Mouse (Mus musculus): ENCODE measurements around the gene Eif2b3. TPM values are rescaled to one million over a fixed set of nuclear protein-coding genes. Genes with fewer than 3 reads are reported as not detected.

Eif2b3 gene
- polyA plus RNA-seq, 1 experiment from 2014 or later: 29.9 TPM

DNA sequence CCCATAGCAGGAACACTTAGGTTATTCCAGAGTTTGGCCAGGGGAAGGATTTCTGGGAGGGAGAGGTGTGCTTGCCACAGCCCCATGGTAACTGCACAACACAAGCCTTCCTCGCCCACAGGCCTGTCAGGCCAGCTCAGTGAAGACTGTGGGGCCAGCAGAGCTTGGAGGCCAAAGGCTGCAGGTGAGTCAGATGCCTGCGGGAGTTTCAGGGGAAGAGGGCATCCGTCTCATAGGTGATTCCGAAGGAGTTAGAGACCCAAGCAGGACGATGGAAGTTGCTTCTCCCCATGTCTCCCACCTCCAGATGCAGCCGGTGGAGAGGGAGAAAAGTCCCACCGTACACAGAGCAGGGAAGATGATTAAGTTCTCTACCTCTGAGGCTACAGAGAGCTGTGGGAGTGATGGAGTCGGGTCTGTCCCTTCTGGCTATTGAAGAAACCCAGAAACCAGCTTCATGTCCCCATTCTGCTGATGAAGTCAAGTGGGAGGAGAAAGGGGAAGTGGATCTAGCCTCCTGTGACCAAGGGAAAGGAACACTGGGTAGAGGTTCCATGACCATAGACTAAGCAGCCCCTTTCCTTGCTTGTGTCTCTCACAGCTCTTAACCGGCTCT lies 107.6 kb downstream of the Eif2b3 start, which contains the start of gene Tctex1d4:
Tctex1d4 (plus strand) TSS at position 120 of the 616 bp plus-strand sequence.
- DNase-seq (ENCODE audit: low spot score): peak; percentile 76
- Histone ChIP-seq H3K27ac (replicated peaks) (peak within 1 kb of the TSS; percentile 97), H3K36me3 (ENCODE audit: control insufficient read depth, insufficient read depth, low read length) (peaks cover 9% of the 10 kb centered on the region; the same call in 1 of the 2 replicates), H3K27me3 (ENCODE audit: control insufficient read depth, insufficient read depth, low read length) (no peaks in the 10 kb centered on the region), H3K4me1 (replicated peaks; ENCODE audit: control insufficient read depth, insufficient read depth) (peaks cover 12% of the 10 kb centered on the region), H3K4me2 (replicated peaks; ENCODE audit: low read depth) (peak within 1 kb of the TSS; percentile 24), H3K9ac (ENCODE audit: low read length) (peak within 1 kb of the TSS; percentile 58), H3K4me3 (ENCODE audit: low read depth, low read length) (no peak within 1 kb of the TSS), H3K9me3 (ENCODE audit: control insufficient read depth, low read length) (no peaks in the 10 kb centered on the region)
- TF ChIP-seq EP300 (optimal IDR thresholded peaks at IDR 0.05) (no peak), CTCF (IDR thresholded peaks at IDR 0.05; ENCODE audit: low read depth) (no peak)
- WGBS: 76% methylated on average over 9 of the region's 9 CpGs
- ATAC-seq (ENCODE audit: low FRiP score, low TSS enrichment): peak; percentile 75

DNA sequence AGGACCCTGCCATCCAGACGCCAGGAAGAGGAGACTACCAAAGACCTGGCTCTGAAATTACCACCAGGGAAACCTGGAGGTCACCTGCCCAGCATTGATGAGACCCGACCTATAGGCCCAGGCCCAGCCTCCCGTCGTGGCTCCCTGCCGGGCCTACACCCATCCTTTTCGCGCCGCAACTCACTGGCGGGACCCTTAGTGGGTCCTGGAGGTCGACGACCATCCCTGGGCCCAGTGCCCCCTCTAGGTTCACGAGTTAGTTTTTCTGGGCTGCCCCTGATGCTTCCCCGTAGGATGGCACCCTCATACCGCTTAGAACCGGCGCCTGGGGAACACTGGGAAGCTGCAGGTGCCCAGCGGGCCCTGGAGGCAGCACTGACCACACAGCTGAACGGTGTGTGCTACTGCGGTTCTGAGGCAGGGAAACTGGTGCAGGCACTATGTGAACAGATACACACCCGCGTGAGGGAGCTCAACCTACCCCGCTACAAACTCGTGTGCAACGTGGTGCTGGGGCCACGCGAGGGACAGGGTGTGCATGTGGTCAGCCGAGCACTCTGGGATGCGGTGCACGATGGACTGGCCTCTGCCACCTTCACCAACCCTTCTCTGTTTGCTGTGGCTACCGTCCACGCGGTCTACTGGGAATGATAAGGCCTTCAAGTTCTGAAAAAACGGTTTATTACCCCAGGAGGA lies 108.9 kb downstream of the Eif2b3 start:
- Histone ChIP-seq H3K4me3 (ENCODE audit: low read depth, low read length) (no peak overlapping the region), H3K9me3 (ENCODE audit: control insufficient read depth, low read length) (no peaks in the 10 kb centered on the region), H3K4me2 (replicated peaks; ENCODE audit: low read depth) (no peak overlapping the region), H3K4me1 (replicated peaks; ENCODE audit: control insufficient read depth, insufficient read depth) (peaks cover 12% of the 10 kb centered on the region), H3K27me3 (ENCODE audit: control insufficient read depth, insufficient read depth, low read length) (no peaks in the 10 kb centered on the region), H3K36me3 (ENCODE audit: control insufficient read depth, insufficient read depth, low read length) (peaks cover 9% of the 10 kb centered on the region; the same call in 1 of the 2 replicates), H3K9ac (ENCODE audit: low read length) (no peak overlapping the region), H3K27ac (replicated peaks) (no peak overlapping the region)
- ATAC-seq (ENCODE audit: low FRiP score, low TSS enrichment) (no peak), DNase-seq (ENCODE audit: low spot score) (no peak)
- no peak for TF ChIP-seq EP300 (optimal IDR thresholded peaks at IDR 0.05)
- TF ChIP-seq CTCF (IDR thresholded peaks at IDR 0.05; ENCODE audit: low read depth): no peak
- WGBS: 85% methylated on average over 33 of the region's 33 CpGs

DNA sequence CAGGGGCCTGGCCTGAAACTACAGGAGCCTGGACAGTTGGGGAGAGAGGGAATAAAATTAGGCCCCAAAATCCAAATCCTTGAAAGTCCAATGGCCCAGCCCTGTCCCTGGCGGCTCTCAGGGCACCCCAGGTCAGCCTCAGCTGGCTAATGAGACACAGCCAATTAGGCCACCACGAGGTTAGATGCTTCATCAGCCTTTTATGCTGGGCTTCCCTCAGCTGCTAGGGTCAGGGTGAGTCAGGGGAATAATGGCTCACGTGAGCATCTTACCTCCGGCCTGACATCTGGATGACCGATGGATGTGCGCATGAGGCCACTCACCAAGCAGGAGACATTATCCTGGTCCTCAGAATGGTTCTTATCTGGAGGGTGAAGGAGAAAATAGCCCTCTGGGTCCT lies 111.6 kb downstream of the Eif2b3 start:
- Histone ChIP-seq H3K4me2 (replicated peaks; ENCODE audit: low read depth) (no peak overlapping the region), H3K4me1 (replicated peaks; ENCODE audit: control insufficient read depth, insufficient read depth) (peaks cover 5% of the 10 kb centered on the region), H3K4me3 (ENCODE audit: low read depth, low read length) (no peak overlapping the region), H3K27me3 (ENCODE audit: control insufficient read depth, insufficient read depth, low read length) (no peaks in the 10 kb centered on the region), H3K9ac (ENCODE audit: low read length) (no peak overlapping the region), H3K9me3 (ENCODE audit: control insufficient read depth, low read length) (no peaks in the 10 kb centered on the region), H3K36me3 (ENCODE audit: control insufficient read depth, insufficient read depth, low read length) (peaks cover 9% of the 10 kb centered on the region; the same call in 1 of the 2 replicates), H3K27ac (replicated peaks) (no peak overlapping the region)
- 83% methylated on average over 6 of the region's 6 CpGs for WGBS
- DNase-seq (ENCODE audit: low spot score): no peak
- TF ChIP-seq EP300 (optimal IDR thresholded peaks at IDR 0.05) (no peak), CTCF (IDR thresholded peaks at IDR 0.05; ENCODE audit: low read depth) (no peak)
- ATAC-seq (ENCODE audit: low FRiP score, low TSS enrichment): no peak

DNA sequence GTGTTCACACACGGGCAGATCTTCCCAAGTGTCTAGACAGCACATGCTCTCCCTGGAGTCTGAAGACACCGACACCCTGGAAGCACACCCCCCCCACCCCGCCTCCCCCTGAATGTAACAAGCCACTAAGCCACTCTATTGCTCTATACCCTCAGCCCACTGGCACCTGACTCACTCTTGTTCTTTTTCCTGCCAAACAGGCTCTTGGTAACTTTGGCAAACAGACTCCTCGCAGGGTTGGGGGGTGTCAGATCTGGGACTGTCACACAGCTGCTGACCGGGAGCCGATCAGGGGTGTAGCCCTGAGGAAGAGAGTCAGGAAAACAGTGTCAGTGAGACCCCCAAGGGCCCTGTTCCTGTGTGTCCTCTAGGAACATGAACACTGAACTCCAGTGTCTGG lies 112.0 kb downstream of the Eif2b3 start:
- no peak overlapping the region for H3K9ac ChIP-seq (ENCODE audit: low read length)

DNA sequence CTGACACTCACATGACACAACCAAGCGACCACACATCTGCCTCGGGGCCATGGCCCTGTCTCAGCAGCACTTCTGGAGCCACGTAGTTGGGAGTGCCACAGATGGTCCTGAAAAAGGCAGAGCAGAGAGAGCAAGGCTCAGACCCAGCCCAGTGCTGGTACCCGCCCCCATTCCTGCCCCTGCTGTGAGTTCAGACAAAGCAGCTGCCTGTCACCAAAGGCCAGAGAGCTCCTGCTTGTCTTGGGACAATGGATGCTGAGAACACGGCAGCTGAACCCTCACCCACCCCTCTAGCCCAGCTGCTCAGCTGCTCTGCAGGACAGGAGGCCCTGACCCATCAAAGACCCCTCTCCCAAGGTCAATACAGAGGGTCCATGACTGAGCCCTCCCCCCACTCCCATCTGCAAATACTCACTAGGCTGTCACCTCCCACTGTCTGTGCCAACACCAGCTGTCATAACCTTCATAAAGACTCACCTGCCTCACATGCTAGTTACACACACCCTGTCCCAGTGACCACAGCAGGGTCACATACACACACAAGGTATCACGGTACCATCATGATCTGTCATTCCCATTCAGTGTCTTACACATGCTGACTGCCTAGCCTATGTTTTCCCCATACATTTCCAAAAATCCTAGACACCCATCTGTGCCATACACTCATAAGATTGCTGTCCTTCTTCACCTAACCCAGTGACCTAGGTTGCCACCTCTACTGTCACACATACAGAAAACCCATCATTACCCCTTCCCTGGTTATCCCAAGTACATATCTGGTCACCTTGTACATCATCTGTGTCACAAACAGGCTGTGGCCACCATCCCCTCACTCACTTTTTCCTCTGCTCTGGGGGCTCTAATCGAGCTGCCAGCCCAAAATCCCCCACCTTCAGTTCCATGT lies 112.9 kb downstream of the Eif2b3 start:
- no peak for DNase-seq (ENCODE audit: low spot score)
- TF ChIP-seq CTCF (IDR thresholded peaks at IDR 0.05; ENCODE audit: low read depth) (no peak), EP300 (optimal IDR thresholded peaks at IDR 0.05) (no peak)
- Histone ChIP-seq H3K9me3 (ENCODE audit: control insufficient read depth, low read length) (no peaks in the 10 kb centered on the region), H3K36me3 (ENCODE audit: control insufficient read depth, insufficient read depth, low read length) (peaks cover 9% of the 10 kb centered on the region; the same call in 1 of the 2 replicates), H3K27ac (replicated peaks) (no peak overlapping the region), H3K27me3 (ENCODE audit: control insufficient read depth, insufficient read depth, low read length) (no peaks in the 10 kb centered on the region), H3K4me2 (replicated peaks; ENCODE audit: low read depth) (peak overlapping the region; percentile 98), H3K9ac (ENCODE audit: low read length) (peak overlapping the region; percentile 45; the same call in 1 of the 2 replicates), H3K4me3 (ENCODE audit: low read depth, low read length) (peak overlapping the region; percentile 80), H3K4me1 (replicated peaks; ENCODE audit: control insufficient read depth, insufficient read depth) (no peaks in the 10 kb centered on the region)
- 54% methylated on average over 7 of the region's 7 CpGs for WGBS
- ATAC-seq (ENCODE audit: low FRiP score, low TSS enrichment): no peak

More for the DNA sequence above, 112.0 kb downstream of the Eif2b3 start:
- Histone ChIP-seq H3K4me1 (replicated peaks; ENCODE audit: control insufficient read depth, insufficient read depth) (peaks cover 3% of the 10 kb centered on the region), H3K4me3 (ENCODE audit: low read depth, low read length) (no peak overlapping the region), H3K27me3 (ENCODE audit: control insufficient read depth, insufficient read depth, low read length) (no peaks in the 10 kb centered on the region), H3K27ac (replicated peaks) (no peak overlapping the region), H3K9me3 (ENCODE audit: control insufficient read depth, low read length) (no peaks in the 10 kb centered on the region), H3K36me3 (ENCODE audit: control insufficient read depth, insufficient read depth, low read length) (peaks cover 9% of the 10 kb centered on the region; the same call in 1 of the 2 replicates), H3K4me2 (replicated peaks; ENCODE audit: low read depth) (no peak overlapping the region)
- WGBS: 52% methylated on average over 6 of the region's 6 CpGs
- ATAC-seq (ENCODE audit: low FRiP score, low TSS enrichment) (no peak), DNase-seq (ENCODE audit: low spot score) (no peak)
- TF ChIP-seq CTCF (IDR thresholded peaks at IDR 0.05; ENCODE audit: low read depth): no peak
- no peak for TF ChIP-seq EP300 (optimal IDR thresholded peaks at IDR 0.05)
